Mouse (Mus musculus) heart, adult 2 months (tissue): ENCODE data around the gene D630039A03Rik. TPM values are rescaled to one million over a fixed set of nuclear protein-coding genes. Genes with fewer than 3 reads are reported as not detected.

ENCODE experiments used
- DNase-seq, 2 experiments: peaks; one replicate each; pipeline ENCODE4 v3.0.0; 2021
- H3K27ac ChIP-seq: fragments of 200-600 bp; 2 replicates; pipeline ENCODE4 v1.8.1; 2022
- H3K27me3 ChIP-seq: fragments of 200-500 bp; 2 replicates; pipeline ENCODE4 v1.6.1; 2012; ENCODE audit warnings: mild to moderate bottlenecking, low read length, inconsistent platforms, mixed read lengths; ENCODE audit not compliant: control insufficient read depth, insufficient read depth
- H3K36me3 ChIP-seq: fragments of 200-500 bp; 2 replicates; pipeline ENCODE4 v1.6.1; 2012; ENCODE audit warnings: low read length, inconsistent platforms; ENCODE audit not compliant: control insufficient read depth, insufficient read depth
- H3K4me1 ChIP-seq: fragments of 200-500 bp; 2 replicates; pipeline ENCODE4 v1.6.1; 2011; ENCODE audit warnings: low read length; ENCODE audit not compliant: control insufficient read depth, insufficient read depth
- H3K4me3 ChIP-seq: fragments of 200-600 bp; 2 replicates; pipeline ENCODE4 v1.8.1; 2022
- H3K79me2 ChIP-seq: fragments of 200-500 bp; replicated peaks from 2 replicates; pipeline ENCODE4 v1.6.1; 2012; ENCODE audit warnings: mild to moderate bottlenecking, inconsistent platforms, low read length, moderate library complexity, mixed read lengths; ENCODE audit not compliant: control insufficient read depth, insufficient read depth
- H3K9ac ChIP-seq: fragments of 200-500 bp; 2 replicates; pipeline ENCODE4 v1.6.1; 2012; ENCODE audit warnings: low read depth, mild to moderate bottlenecking, control low read depth, inconsistent platforms, low read length, mixed read lengths
- CTCF ChIP-seq: fragments of 200-600 bp; IDR thresholded peaks from 2 replicates; pipeline ENCODE4 v1.8.1; 2022; ENCODE audit warnings: antibody characterized with exemption, mild to moderate bottlenecking, moderate library complexity
- EP300 ChIP-seq: fragments of 200-500 bp; IDR thresholded peaks from 2 replicates; pipeline ENCODE4 v1.6.1; 2011; ENCODE audit warnings: low read depth, low read length, control low read depth; ENCODE audit not compliant: insufficient read depth
- POLR2A ChIP-seq: fragments of 200-500 bp; IDR thresholded peaks from 2 replicates; pipeline ENCODE4 v1.6.1; 2011; ENCODE audit warnings: mild to moderate bottlenecking, low read depth, low read length, control low read depth; ENCODE audit not compliant: insufficient read depth
- WGBS: fragments of 180-500 bp; shearing (Covaris S2); methylation state at CpG from one replicate; pipeline ENCODE4 v1.1.7; 2018; 5-methylcytosine and 5-hydroxymethylcytosine counted together
- intact Hi-C: fragments of 180-260 bp; cut with DNase I; formaldehyde crosslinking; loops from one replicate; pipeline ENCODE4 v1.15.1; 2025
- long read RNA-seq: library from polyadenylated mRNA; stranded (forward); transcript quantifications from one replicate; pipeline ENCODE4 v2.0.0, GENCODE M21; 2021
- polyA plus RNA-seq: library from polyadenylated mRNA; depleted of rRNA; stranded (reverse); fragments of >200 nt; gene quantifications from 2 replicates; pipeline ENCODE4 v1.2.3, GENCODE M21; 2012; rRNA removed
- total RNA-seq, 2 experiments: library from RNA; stranded (reverse); gene quantifications; 2 replicates each; pipeline ENCODE4 v1.2.3; 2021

D630039A03Rik gene
- total RNA-seq: under 1 TPM; 0.13 to 0.27 TPM
- polyA plus RNA-seq: 0.29 and 0.31 TPM in 2 replicates
- long read RNA-seq: 0 reads

- no peak for DNase-seq
- no peaks in the 10 kb centered on the region for H3K79me2 ChIP-seq
- intact Hi-C loops: no loop called here
Observed at GRCm38 (mm10) chr4:57916201-57916661, at the start of gene D630039A03Rik. D630039A03Rik (minus strand) TSS chr4:57916297.

GRCm38 (mm10) chr4:57965516-57965915, 49.4 kb upstream of the D630039A03Rik start:
- 96% methylated on average over 4 of the region's 4 CpGs for WGBS
- TF ChIP-seq CTCF: no peak
- TF ChIP-seq POLR2A: no peak
- no peak for TF ChIP-seq EP300
- Histone ChIP-seq H3K27ac (no peak overlapping the region), H3K9ac (no peak overlapping the region), H3K27me3 (no peaks in the 10 kb centered on the region), H3K36me3 (no peaks in the 10 kb centered on the region), H3K4me3 (no peak overlapping the region), H3K4me1 (no peaks in the 10 kb centered on the region), H3K79me2 (no peaks in the 10 kb centered on the region)
- intact Hi-C loops: no loop called here
- DNase-seq: no peak

More at GRCm38 (mm10) chr4:57916201-57916661, at the start of gene D630039A03Rik:
- Histone ChIP-seq H3K9ac (peak within 1 kb of the TSS; percentile 13; the same call in 1 of the 2 replicates), H3K36me3 (no peaks in the 10 kb centered on the region), H3K27ac (no peak within 1 kb of the TSS), H3K4me1 (no peaks in the 10 kb centered on the region), H3K27me3 (no peaks in the 10 kb centered on the region), H3K4me3 (no peak within 1 kb of the TSS)
- no peak for TF ChIP-seq EP300
- TF ChIP-seq CTCF: no peak
- TF ChIP-seq POLR2A: no peak
- 9% methylated on average over 9 of the region's 9 CpGs for WGBS

- intact Hi-C loops: no loop called here
- Histone ChIP-seq H3K27ac (no peak overlapping the region), H3K4me3 (no peak overlapping the region), H3K9ac (no peak overlapping the region), H3K79me2 (no peaks in the 10 kb centered on the region), H3K36me3 (no peaks in the 10 kb centered on the region), H3K27me3 (no peaks in the 10 kb centered on the region), H3K4me1 (no peaks in the 10 kb centered on the region)
- TF ChIP-seq EP300: no peak
- TF ChIP-seq POLR2A: no peak
- no peak for TF ChIP-seq CTCF
- no peak for DNase-seq
- 39% methylated on average over 1 of the region's 1 CpGs for WGBS
Observed at GRCm38 (mm10) chr4:57964143-57964542, 48.0 kb upstream of the D630039A03Rik start.

- H3K4me1 ChIP-seq: peaks cover 7% of the 10 kb centered on the region
- TF ChIP-seq EP300 (no peak), POLR2A (no peak), CTCF (no peak)
- no peaks in the 10 kb centered on the region for H3K27me3 ChIP-seq
- intact Hi-C loops: loop anchor here (5.0 to 10.0 kb wide), 3 partner anchors 123 to 1046 kb away; partner anchors contain the start of genes Ecpas and Gm20503
- WGBS: 91% methylated on average over 8 of the region's 8 CpGs
- DNase-seq: no peak
- H3K27ac ChIP-seq: no peak overlapping the region
- no peak overlapping the region for H3K9ac ChIP-seq
- no peak overlapping the region for H3K4me3 ChIP-seq
- H3K79me2 ChIP-seq: no peaks in the 10 kb centered on the region
- H3K36me3 ChIP-seq: no peaks in the 10 kb centered on the region
Observed at GRCm38 (mm10) chr4:57959056-57959455, 43.0 kb upstream of the D630039A03Rik start.

GRCm38 (mm10) chr4:57958098-57958497, 42.0 kb upstream of the D630039A03Rik start:
- WGBS: 90% methylated on average over 9 of the region's 9 CpGs
- peak overlapping the region; percentile 99 for H3K27ac ChIP-seq
- H3K79me2 ChIP-seq: no peaks in the 10 kb centered on the region
- TF ChIP-seq EP300 (no peak), CTCF (no peak), POLR2A (no peak)
- no peak for DNase-seq
- H3K4me3 ChIP-seq: no peak overlapping the region
- no peak overlapping the region for H3K9ac ChIP-seq
- no peaks in the 10 kb centered on the region for H3K27me3 ChIP-seq
- H3K4me1 ChIP-seq: peaks cover 7% of the 10 kb centered on the region
- H3K36me3 ChIP-seq: no peaks in the 10 kb centered on the region
- intact Hi-C loops: loop anchor here (5.0 to 10.0 kb wide), 3 partner anchors 124 to 1047 kb away; partner anchors contain the start of genes Ecpas and Gm20503
